Mouse (Mus musculus): Measurements from ENCODE around the gene P2ry2. TPM values are rescaled to one million over a fixed set of nuclear protein-coding genes. Genes with fewer than 3 reads are reported as not detected.

Gene P2ry2
- total and polyA plus RNA-seq, 2 experiments, result 4.1 to 15.4 TPM

- H3K36me3 ChIP-seq (ENCODE audit: control insufficient read depth, insufficient read depth, low read length), result no peaks in the 10 kb centered on the region
- H3K79me2 ChIP-seq (ENCODE audit: control insufficient read depth, insufficient read depth, low read length), result peaks cover 3% of the 10 kb centered on the region; the same call in 1 of the 2 replicates
- peaks cover 21% of the 10 kb centered on the region for H3K4me1 ChIP-seq (ENCODE audit: control insufficient read depth, insufficient read depth, low read length)
- TF ChIP-seq CTCF (IDR thresholded peaks at IDR 0.05; ENCODE audit: low read depth, low read length), result no peak
- TF ChIP-seq POLR2A (IDR thresholded peaks at IDR 0.05; ENCODE audit: extremely low read depth, insufficient read depth, low read length), result no peak
- no peaks in the 10 kb centered on the region for H3K27me3 ChIP-seq (ENCODE audit: control insufficient read depth, insufficient read depth, low read length)
- no peak overlapping the region for H3K9ac ChIP-seq (ENCODE audit: low read depth, low read length)
- no peak overlapping the region for H3K27ac ChIP-seq (replicated peaks; ENCODE audit: insufficient read depth, low read depth, low read length)
- DNase-seq (ENCODE audit: extremely low read depth, low read depth, low spot score), result no peak
- H3K4me3 ChIP-seq (ENCODE audit: insufficient read depth, low read depth, low read length), result no peak overlapping the region
- WGBS, result 69% methylated on average over 4 of the region's 4 CpGs
These were observed 7.5 kb downstream of the P2ry2 start for GRCm38 (mm10) chr7:101005119-101005518.

DNA sequence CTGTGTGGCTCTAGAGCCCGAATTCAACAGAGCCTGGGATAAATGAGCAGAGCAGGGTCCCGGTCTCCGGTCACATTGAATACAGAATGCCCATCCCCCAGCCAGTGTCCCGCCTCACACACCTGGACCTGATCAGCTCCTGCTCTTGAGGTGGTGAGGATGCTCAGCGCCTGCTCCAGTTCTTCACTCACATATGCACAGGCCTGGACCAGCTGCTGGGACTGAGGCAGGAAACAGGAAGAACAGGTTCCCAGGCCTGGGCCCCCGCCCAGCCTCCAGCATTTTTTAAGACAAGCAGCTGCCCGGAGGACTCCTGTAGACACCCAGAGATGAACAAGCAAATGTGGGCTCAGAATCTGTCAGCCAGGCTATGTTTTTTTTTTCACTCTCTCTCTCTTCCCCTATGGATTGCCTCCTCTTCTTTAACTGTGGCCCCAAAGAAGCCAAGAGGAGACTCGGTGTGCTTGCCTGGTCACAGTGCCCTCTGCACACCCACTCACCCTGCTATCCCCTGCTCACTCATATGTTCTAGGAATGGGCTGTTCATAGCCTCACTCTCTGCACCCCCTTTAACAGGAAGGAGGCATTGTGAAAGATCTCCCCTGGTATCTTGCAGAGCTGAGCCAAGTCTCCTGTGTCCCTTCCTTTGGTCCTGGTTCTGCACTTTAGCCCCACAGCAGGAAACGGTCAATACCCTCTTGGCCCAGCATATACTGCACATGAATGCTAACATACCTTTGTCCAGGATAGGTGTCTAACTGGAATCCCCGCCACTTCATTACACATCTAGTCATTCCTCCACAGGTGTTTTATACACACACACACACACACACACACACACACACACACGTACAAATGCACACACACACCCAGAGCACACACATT is 9.0 kb downstream of the P2ry2 start:
- H3K27me3 ChIP-seq (ENCODE audit: control insufficient read depth, insufficient read depth, low read length), result no peaks in the 10 kb centered on the region
- peaks cover 21% of the 10 kb centered on the region for H3K4me1 ChIP-seq (ENCODE audit: control insufficient read depth, insufficient read depth, low read length)
- H3K79me2 ChIP-seq (ENCODE audit: control insufficient read depth, insufficient read depth, low read length), result no peaks in the 10 kb centered on the region; the same call in 1 of the 2 replicates
- H3K27ac ChIP-seq (replicated peaks; ENCODE audit: insufficient read depth, low read depth, low read length), result peak overlapping the region; percentile 63
- H3K4me3 ChIP-seq (ENCODE audit: insufficient read depth, low read depth, low read length), result no peak overlapping the region
- 60% methylated on average over 11 of the region's 11 CpGs for WGBS
- TF ChIP-seq POLR2A (IDR thresholded peaks at IDR 0.05; ENCODE audit: extremely low read depth, insufficient read depth, low read length), result no peak
- no peak for TF ChIP-seq CTCF (IDR thresholded peaks at IDR 0.05; ENCODE audit: low read depth, low read length)
- peak; percentile 94 for DNase-seq (ENCODE audit: extremely low read depth, low read depth, low spot score)
- H3K36me3 ChIP-seq (ENCODE audit: control insufficient read depth, insufficient read depth, low read length), result no peaks in the 10 kb centered on the region
- no peak overlapping the region for H3K9ac ChIP-seq (ENCODE audit: low read depth, low read length)

GRCm38 (mm10) chr7:101002274-101002673 is 10.4 kb downstream of the P2ry2 start:
- TF ChIP-seq CTCF (IDR thresholded peaks at IDR 0.05; ENCODE audit: low read depth, low read length) (no peak), POLR2A (IDR thresholded peaks at IDR 0.05; ENCODE audit: extremely low read depth, insufficient read depth, low read length) (no peak)
- no peaks in the 10 kb centered on the region for H3K36me3 ChIP-seq (ENCODE audit: control insufficient read depth, insufficient read depth, low read length)
- no peak overlapping the region for H3K4me3 ChIP-seq (ENCODE audit: insufficient read depth, low read depth, low read length)
- no peak overlapping the region for H3K27ac ChIP-seq (replicated peaks; ENCODE audit: insufficient read depth, low read depth, low read length)
- no peaks in the 10 kb centered on the region; the same call in 1 of the 2 replicates for H3K79me2 ChIP-seq (ENCODE audit: control insufficient read depth, insufficient read depth, low read length)
- peaks cover 21% of the 10 kb centered on the region for H3K4me1 ChIP-seq (ENCODE audit: control insufficient read depth, insufficient read depth, low read length)
- peak; percentile 69 for DNase-seq (ENCODE audit: extremely low read depth, low read depth, low spot score)
- H3K27me3 ChIP-seq (ENCODE audit: control insufficient read depth, insufficient read depth, low read length), result no peaks in the 10 kb centered on the region
- 29% methylated on average over 6 of the region's 6 CpGs for WGBS
- H3K9ac ChIP-seq (ENCODE audit: low read depth, low read length), result no peak overlapping the region

DNA sequence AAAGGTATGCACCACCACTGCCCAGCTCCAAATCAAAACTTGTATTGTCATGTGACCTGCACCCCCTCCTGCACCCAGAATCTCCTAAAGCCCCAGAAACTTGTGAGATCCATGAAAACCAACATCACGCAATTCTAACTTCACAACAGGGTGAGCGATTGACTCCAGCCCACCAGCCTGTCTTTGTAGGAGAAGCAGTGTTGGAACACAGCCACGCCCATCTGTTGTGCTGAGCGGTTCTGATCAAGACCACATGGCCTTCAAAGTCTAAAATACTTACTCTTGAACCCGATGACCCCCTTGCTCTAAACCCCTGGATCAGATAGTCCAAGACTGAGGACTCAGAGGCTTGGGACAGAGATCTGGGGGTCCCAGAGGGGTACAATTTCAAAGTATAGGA is 13.0 kb downstream of the P2ry2 start:
- Histone ChIP-seq H3K9ac (ENCODE audit: low read depth, low read length) (no peak overlapping the region), H3K4me1 (ENCODE audit: control insufficient read depth, insufficient read depth, low read length) (peaks cover 21% of the 10 kb centered on the region), H3K27me3 (ENCODE audit: control insufficient read depth, insufficient read depth, low read length) (no peaks in the 10 kb centered on the region), H3K79me2 (ENCODE audit: control insufficient read depth, insufficient read depth, low read length) (no peaks in the 10 kb centered on the region; the same call in 1 of the 2 replicates), H3K36me3 (ENCODE audit: control insufficient read depth, insufficient read depth, low read length) (no peaks in the 10 kb centered on the region), H3K27ac (replicated peaks; ENCODE audit: insufficient read depth, low read depth, low read length) (no peak overlapping the region), H3K4me3 (ENCODE audit: insufficient read depth, low read depth, low read length) (no peak overlapping the region)
- 97% methylated on average over 5 of the region's 5 CpGs for WGBS
- TF ChIP-seq POLR2A (IDR thresholded peaks at IDR 0.05; ENCODE audit: extremely low read depth, insufficient read depth, low read length) (no peak), CTCF (IDR thresholded peaks at IDR 0.05; ENCODE audit: low read depth, low read length) (no peak)
- no peak for DNase-seq (ENCODE audit: extremely low read depth, low read depth, low spot score)

GRCm38 (mm10) chr7:100998578-100998960 is 14.1 kb downstream of the P2ry2 start:
- H3K36me3 ChIP-seq (ENCODE audit: control insufficient read depth, insufficient read depth, low read length), result no peaks in the 10 kb centered on the region
- 92% methylated on average over 24 of the region's 24 CpGs for WGBS
- DNase-seq (ENCODE audit: extremely low read depth, low read depth, low spot score), result no peak
- peaks cover 22% of the 10 kb centered on the region for H3K4me1 ChIP-seq (ENCODE audit: control insufficient read depth, insufficient read depth, low read length)
- H3K27me3 ChIP-seq (ENCODE audit: control insufficient read depth, insufficient read depth, low read length), result no peaks in the 10 kb centered on the region
- H3K27ac ChIP-seq (replicated peaks; ENCODE audit: insufficient read depth, low read depth, low read length), result no peak overlapping the region
- TF ChIP-seq POLR2A (IDR thresholded peaks at IDR 0.05; ENCODE audit: extremely low read depth, insufficient read depth, low read length) (no peak), CTCF (IDR thresholded peaks at IDR 0.05; ENCODE audit: low read depth, low read length) (no peak)
- no peak overlapping the region for H3K9ac ChIP-seq (ENCODE audit: low read depth, low read length)
- H3K79me2 ChIP-seq (ENCODE audit: control insufficient read depth, insufficient read depth, low read length), result no peaks in the 10 kb centered on the region; the same call in 1 of the 2 replicates
- H3K4me3 ChIP-seq (ENCODE audit: insufficient read depth, low read depth, low read length), result no peak overlapping the region

All from liver, adult 2 months (tissue).